28 mouse cellular contexts compared by ENCODE assay signal in the genomic region with DNA sequence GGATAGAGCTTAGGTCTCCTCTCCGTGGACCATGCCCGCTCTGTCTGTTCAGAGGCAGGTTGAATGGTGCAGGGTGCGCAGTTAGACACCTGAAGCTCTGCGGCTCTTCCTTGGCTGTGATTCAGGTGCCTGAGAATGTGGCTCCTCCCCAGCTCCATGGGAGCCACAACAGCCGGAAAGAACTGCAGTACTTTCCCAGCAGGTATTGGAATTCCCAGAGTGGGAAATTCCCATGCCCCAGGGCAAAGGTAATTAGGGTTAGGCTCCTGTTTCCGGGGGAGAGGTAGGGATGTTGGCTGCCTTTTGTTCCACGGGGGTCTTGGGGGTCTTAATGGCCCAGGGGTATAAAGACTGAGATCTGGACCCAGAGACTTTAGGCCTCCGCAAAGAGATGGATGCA. TPM values are rescaled to one million over a fixed set of nuclear protein-coding genes. Genes with fewer than 3 reads are reported as not detected.
A peak's percentile ranks its signal among the peaks of the same experiment; 100 is the strongest.
DNase-seq lines count a peak whose midpoint lies in the region; ATAC-seq and TF ChIP-seq lines count a peak whose summit lies in the region.
"Had no signal": no experiment of that assay in that cellular context is flagged by ENCODE, and none has a peak within 500 bp of the region (broad histone marks: within the 10 kb centered on the region; RNA-seq: fewer than 3 reads in every experiment).

No protein-coding gene starts in this region.

- peak overlapping the region; percentile 55 for H3K4me3 ChIP-seq in megakaryocyte, embryonic 14.5 days (replicated peaks)
- H3K4me3 ChIP-seq in CH12.LX (replicated peaks in 1 of 3; ENCODE audit: low read depth in 2 of 3, low read length in 2 of 3, poor library complexity in 1 of 3): peak overlapping the region in 1 of 3 experiments; percentile 73
- no peak overlapping the region for H3K4me3 ChIP-seq in kidney, embryonic 14.5 days (ENCODE audit: low read length)
- H3K4me3 ChIP-seq in kidney, embryonic 16.5 days (ENCODE audit: low read length): no peak overlapping the region
- H3K4me3 ChIP-seq: embryonic facial prominence, embryonic 12.5 days; forebrain, embryonic 15.5 days; heart, embryonic 10.5 days; heart, embryonic 15.5 days; hindbrain, embryonic 13.5 days had no signal

- TF ChIP-seq CTCF in CH12.LX (conservative IDR thresholded peaks at IDR 0.05 in 1 of 2, IDR thresholded peaks at IDR 0.05 in 1 of 2; ENCODE audit: low read depth in 2 of 2, low read length in 2 of 2): no peak

- no peaks in the 10 kb centered on the region for H3K9me3 ChIP-seq in megakaryocyte, embryonic 14.5 days
- H3K9me3 ChIP-seq in CH12.LX (replicated peaks; ENCODE audit: low read length): no peaks in the 10 kb centered on the region
- no peaks in the 10 kb centered on the region for H3K9me3 ChIP-seq in kidney, embryonic 14.5 days (ENCODE audit: control insufficient read depth, low read length)
- H3K9me3 ChIP-seq in kidney, embryonic 16.5 days (ENCODE audit: low read length): no peaks in the 10 kb centered on the region
- H3K9me3 ChIP-seq: embryonic facial prominence, embryonic 12.5 days; forebrain, embryonic 15.5 days; heart, embryonic 10.5 days; heart, embryonic 15.5 days; hindbrain, embryonic 13.5 days had no signal

- DNase-seq in CH12.LX (ENCODE audit: extremely low read depth): no peak
- peak; percentile 52 for DNase-seq in ZHBTc4 (ENCODE audit: low read depth, low spot score)
- no peak for DNase-seq in left cerebral cortex, adult 11 months (ENCODE audit: low spot score)
- DNase-seq: adrenal gland, postnatal 10 days; cerebellum, adult 11-12 months; cerebellum, adult 9-10 months; cerebellum, postnatal 25 days; gastrocnemius, postnatal 36 days; heart, adult 18-20 months; heart, postnatal 14 days had no signal

- ATAC-seq in megakaryocyte, adult 5-6 weeks (ENCODE audit: poor library complexity, severe bottlenecking): no peak
- no peak for ATAC-seq in kidney, embryonic 14.5 days (ENCODE audit: low FRiP score, low TSS enrichment)
- no peak for ATAC-seq in kidney, embryonic 16.5 days (ENCODE audit: low FRiP score, low TSS enrichment)
- ATAC-seq: forebrain, embryonic 15.5 days; hindbrain, postnatal 0 days had no signal

- H3K79me2 ChIP-seq in CH12.LX (replicated peaks; ENCODE audit: control insufficient read depth, extremely low read depth, insufficient read depth, poor library complexity, severe bottlenecking): peaks cover 28% of the 10 kb centered on the region

- H3K36me3 ChIP-seq in megakaryocyte, embryonic 14.5 days (replicated peaks; ENCODE audit: low read length): peaks cover 16% of the 10 kb centered on the region
- peaks cover 3 to 15% of the 10 kb centered on the region in 2 experiments for H3K36me3 ChIP-seq in CH12.LX (replicated peaks in 1 of 2; ENCODE audit: control insufficient read depth in 1 of 2, insufficient read depth in 1 of 2, low read length in 1 of 2)
- no peaks in the 10 kb centered on the region for H3K36me3 ChIP-seq in kidney, embryonic 14.5 days (ENCODE audit: control insufficient read depth, insufficient read depth, low read length)
- H3K36me3 ChIP-seq in kidney, embryonic 16.5 days (ENCODE audit: insufficient read depth, low read length): no peaks in the 10 kb centered on the region
- H3K36me3 ChIP-seq: embryonic facial prominence, embryonic 12.5 days; forebrain, embryonic 15.5 days; heart, embryonic 10.5 days; heart, embryonic 15.5 days; hindbrain, embryonic 13.5 days had no signal

- peaks cover 7% of the 10 kb centered on the region for H3K27me3 ChIP-seq in megakaryocyte, embryonic 14.5 days (replicated peaks)
- no peaks in the 10 kb centered on the region for H3K27me3 ChIP-seq in CH12.LX (replicated peaks)
- H3K27me3 ChIP-seq in kidney, embryonic 14.5 days (ENCODE audit: control insufficient read depth, insufficient read depth, low read length): peaks cover 52% of the 10 kb centered on the region
- H3K27me3 ChIP-seq in kidney, embryonic 16.5 days (ENCODE audit: insufficient read depth, low read length): peaks cover 52% of the 10 kb centered on the region

- dilution Hi-C loops in CH12.LX (cut with MboI; ENCODE audit: extremely low pct_ligation_motif_present, extremely low pct_unique_long_range_greater_than_20kb, low sequenced_read_pairs): no loop called here

- peaks cover 89% of the 10 kb centered on the region for H3K4me1 ChIP-seq in megakaryocyte, embryonic 14.5 days
- H3K4me1 ChIP-seq in CH12.LX (ENCODE audit: control insufficient read depth in 1 of 2, insufficient read depth in 2 of 2): peaks cover 11 to 43% of the 10 kb centered on the region in 2 experiments
- H3K4me1 ChIP-seq in kidney, embryonic 14.5 days (ENCODE audit: control insufficient read depth, insufficient read depth, low read length): peaks cover 12% of the 10 kb centered on the region
- peaks cover 19% of the 10 kb centered on the region for H3K4me1 ChIP-seq in kidney, embryonic 16.5 days (ENCODE audit: insufficient read depth, low read length)

- TF ChIP-seq EP300 in CH12.LX (IDR thresholded peaks at IDR 0.05; ENCODE audit: low read length): no peak

- peak overlapping the region; percentile 18; the same call in 1 of the 2 replicates for H3K27ac ChIP-seq in CH12.LX (ENCODE audit: insufficient read depth, low read depth)
- no peak overlapping the region for H3K27ac ChIP-seq in kidney, embryonic 14.5 days (ENCODE audit: low read depth, low read length)
- H3K27ac ChIP-seq in kidney, embryonic 16.5 days (ENCODE audit: low read length): no peak overlapping the region
- H3K27ac ChIP-seq: embryonic facial prominence, embryonic 12.5 days; forebrain, embryonic 15.5 days; heart, embryonic 10.5 days; heart, embryonic 15.5 days; hindbrain, embryonic 13.5 days; hindbrain, postnatal 0 days had no signal

- in situ Hi-C loops in CH12.LX (cut with MboI; ENCODE audit: low pct_ligation_motif_present, low pct_unique_long_range_greater_than_20kb, low sequenced_read_pairs): no loop called here

- 20% methylated on average over 8 of the region's 8 CpGs for whole genome bisulfite sequencing in kidney, embryonic 14.5 days
- 27% methylated on average over 8 of the region's 8 CpGs for WGBS in kidney, embryonic 16.5 days

- H3K9ac ChIP-seq in CH12.LX (ENCODE audit: insufficient read depth, low read depth): no peak overlapping the region
- H3K9ac ChIP-seq in kidney, embryonic 14.5 days (ENCODE audit: low read depth, low read length): no peak overlapping the region
- no peak overlapping the region for H3K9ac ChIP-seq in kidney, embryonic 16.5 days (replicated peaks; ENCODE audit: low read length)
- H3K9ac ChIP-seq: embryonic facial prominence, embryonic 12.5 days; forebrain, embryonic 15.5 days; heart, embryonic 15.5 days; hindbrain, embryonic 13.5 days had no signal

- peak; percentile 47; the same call in 1 of the 2 replicates for TF ChIP-seq POLR2A in CH12.LX (IDR thresholded peaks at IDR 0.05; ENCODE audit: low read depth, low read length)

- TF ChIP-seq RAD21 in CH12.LX (IDR thresholded peaks at IDR 0.05; ENCODE audit: low read depth, low read length): no peak

- H3K4me2 ChIP-seq in CH12.LX (ENCODE audit: insufficient read depth, low read depth, poor library complexity, severe bottlenecking): peak overlapping the region; percentile 95
- H3K4me2 ChIP-seq in kidney, embryonic 14.5 days (replicated peaks; ENCODE audit: low read depth, low read length): no peak overlapping the region
- no peak overlapping the region for H3K4me2 ChIP-seq in kidney, embryonic 16.5 days (replicated peaks; ENCODE audit: low read depth, low read length)
- H3K4me2 ChIP-seq: embryonic facial prominence, embryonic 12.5 days; forebrain, embryonic 15.5 days; heart, embryonic 15.5 days; hindbrain, embryonic 13.5 days had no signal

RNA-seq across cellular contexts. Expression of a gene that starts 2.9 kb away (rescaled TPM):
- 2.9 and 3.5 TPM in 2 replicates for polyA plus RNA-seq in megakaryocyte, embryonic 14.5 days (2012; ENCODE audit: insufficient read depth, low replicate concordance)
- total RNA-seq in megakaryocyte, adult 5-6 weeks (2015): 33.1 and 34.6 TPM in 2 replicates
- total RNA-seq in megakaryocyte, adult 5-6 weeks (2017): 28.2 and 30.0 TPM in 2 replicates
- total RNA-seq in CH12.LX (2012; rRNA removed) (18.8 and 28.0 TPM in 2 replicates), CH12.LX (2014; rRNA removed) (19.0 and 20.8 TPM in 2 replicates)
- 25.2 and 28.3 TPM in 2 replicates for polyA plus RNA-seq in CH12.LX (2012; ENCODE audit: insufficient read length, low read depth)
- not detected in 2 replicates for polyA plus RNA-seq in kidney, embryonic 14.5 days (2014; fragmentation: Nextera tagmentation; extraction: Ambion mirVana)
- polyA plus RNA-seq in kidney, embryonic 16.5 days (2015; fragmentation: Nextera tagmentation; extraction: Ambion mirVana): 0.15 and 0.28 TPM in 2 replicates
- polyA plus RNA-seq: C2C12; forebrain, embryonic 11.5 days; forebrain, embryonic 15.5 days; heart, embryonic 15.5 days; hindbrain, embryonic 13.5 days had no signal

RNA-seq across cellular contexts. Expression of a gene that starts 4.7 kb away (rescaled TPM):
- polyA plus RNA-seq in megakaryocyte, embryonic 14.5 days (2012; ENCODE audit: insufficient read depth, low replicate concordance): 12.1 TPM in 1 of 2 replicates, not detected in the other
- 11.7 and 13.3 TPM in 2 replicates for total RNA-seq in megakaryocyte, adult 5-6 weeks (2015)
- 7.3 and 11.2 TPM in 2 replicates for total RNA-seq in megakaryocyte, adult 5-6 weeks (2017)
- total RNA-seq in CH12.LX (2012; rRNA removed) (120 and 150 TPM in 2 replicates), CH12.LX (2014; rRNA removed) (228 and 234 TPM in 2 replicates)
- 263 and 267 TPM in 2 replicates for polyA plus RNA-seq in CH12.LX (2012; ENCODE audit: insufficient read length, low read depth)
- 0.34 and 1.4 TPM in 2 replicates for polyA plus RNA-seq in kidney, embryonic 14.5 days (2014; fragmentation: Nextera tagmentation; extraction: Ambion mirVana)
- 0.66 and 1.2 TPM in 2 replicates for polyA plus RNA-seq in kidney, embryonic 16.5 days (2015; fragmentation: Nextera tagmentation; extraction: Ambion mirVana)
- total RNA-seq: gastrocnemius, adult 8-10 months; hindbrain, postnatal 0 days had no signal
- polyA plus RNA-seq: C2C12 had no signal

RNA-seq across cellular contexts. Expression of a gene that starts 6.2 kb away (rescaled TPM):
- 0.85 TPM in 1 of 2 replicates, not detected in the other for polyA plus RNA-seq in megakaryocyte, embryonic 14.5 days (2012; ENCODE audit: insufficient read depth, low replicate concordance)
- 0.11 TPM in 1 of 2 replicates, not detected in the other for total RNA-seq in megakaryocyte, adult 5-6 weeks (2015)
- 0.24 TPM in 1 of 2 replicates, not detected in the other for total RNA-seq in megakaryocyte, adult 5-6 weeks (2017)
- 8.9 and 13.4 TPM in 2 replicates for total RNA-seq in CH12.LX (2012; rRNA removed)
- 18.9 and 19.6 TPM in 2 replicates for total RNA-seq in CH12.LX (2014; rRNA removed)
- polyA plus RNA-seq in CH12.LX (2012; ENCODE audit: insufficient read length, low read depth): 50.4 and 53.0 TPM in 2 replicates
- 0.14 TPM in 1 of 2 replicates, not detected in the other for polyA plus RNA-seq in kidney, embryonic 14.5 days (2014; fragmentation: Nextera tagmentation; extraction: Ambion mirVana)
- 0.13 TPM in 1 of 2 replicates, not detected in the other for polyA plus RNA-seq in kidney, embryonic 16.5 days (2015; fragmentation: Nextera tagmentation; extraction: Ambion mirVana)
- total RNA-seq: hematopoietic stem cell, adult 5-6 weeks; MEL had no signal
- polyA plus RNA-seq: forebrain, embryonic 11.5 days; heart, embryonic 10.5 days had no signal

RNA-seq across cellular contexts. Expression of a gene that starts 10.7 kb away (rescaled TPM):
- polyA plus RNA-seq in megakaryocyte, embryonic 14.5 days (2012; ENCODE audit: insufficient read depth, low replicate concordance): 5.9 and 24.8 TPM in 2 replicates
- total RNA-seq in megakaryocyte, adult 5-6 weeks (2015): 425 and 434 TPM in 2 replicates
- 495 and 596 TPM in 2 replicates for total RNA-seq in megakaryocyte, adult 5-6 weeks (2017)
- total RNA-seq in CH12.LX (2012; rRNA removed): 6.0 and 8.4 TPM in 2 replicates
- total RNA-seq in CH12.LX (2014; rRNA removed): 2.9 and 4.4 TPM in 2 replicates
- 8.5 and 9.0 TPM in 2 replicates for polyA plus RNA-seq in CH12.LX (2012; ENCODE audit: insufficient read length, low read depth)
- 12.2 and 15.9 TPM in 2 replicates for polyA plus RNA-seq in kidney, embryonic 14.5 days (2014; fragmentation: Nextera tagmentation; extraction: Ambion mirVana)
- polyA plus RNA-seq in kidney, embryonic 16.5 days (2015; fragmentation: Nextera tagmentation; extraction: Ambion mirVana): 10.7 and 12.8 TPM in 2 replicates

RNA-seq across cellular contexts. Expression of a gene that starts 21.7 kb away (rescaled TPM):
- polyA plus RNA-seq in megakaryocyte, embryonic 14.5 days (2012; ENCODE audit: insufficient read depth, low replicate concordance): not detected in 2 replicates
- total RNA-seq in megakaryocyte, adult 5-6 weeks (2015): 0.76 and 2.5 TPM in 2 replicates
- total RNA-seq in megakaryocyte, adult 5-6 weeks (2017): 0.88 and 4.0 TPM in 2 replicates
- total RNA-seq in CH12.LX (2012; rRNA removed): not detected in 2 replicates
- not detected in 2 replicates for total RNA-seq in CH12.LX (2014; rRNA removed)
- polyA plus RNA-seq in CH12.LX (2012; ENCODE audit: insufficient read length, low read depth): not detected in 2 replicates
- polyA plus RNA-seq in kidney, embryonic 14.5 days (2014; fragmentation: Nextera tagmentation; extraction: Ambion mirVana): 0.89 TPM in 1 of 2 replicates, not detected in the other
- 0.56 and 0.62 TPM in 2 replicates for polyA plus RNA-seq in kidney, embryonic 16.5 days (2015; fragmentation: Nextera tagmentation; extraction: Ambion mirVana)
- total RNA-seq: adrenal gland, postnatal 4 days; gastrocnemius, adult 8-10 months; gastrocnemius, postnatal 36 days; heart, adult 18-20 months; hematopoietic stem cell, adult 5-6 weeks; hindbrain, postnatal 0 days; MEL had no signal
- polyA plus RNA-seq: brain, embryonic 14.5 days; C2C12; cortical plate, adult 2 months; embryonic facial prominence, embryonic 12.5 days; forebrain, embryonic 11.5 days had no signal

Comparison
In these comparisons a context has a peak if more than half of its experiments do, and no peak if none do; other contexts are left out.
1. RNA of a gene that starts 4.7 kb away (polyA plus RNA-seq): 263 to 267 TPM in CH12.LX; 12.1 TPM in megakaryocyte, embryonic 14.5 days, 0.66 to 1.2 TPM in kidney, embryonic 16.5 days and 0.34 to 1.4 TPM in kidney, embryonic 14.5 days; every median in the first group is over 10 times any median in the second.
2. RNA of a gene that starts 6.2 kb away (polyA plus RNA-seq): 50.4 to 53.0 TPM in CH12.LX; 0.85 TPM in megakaryocyte, embryonic 14.5 days, 0.14 TPM in kidney, embryonic 14.5 days and 0.13 TPM in kidney, embryonic 16.5 days; every median in the first group is over 10 times any median in the second.